Mouse (Mus musculus) hindbrain, embryonic 11.5 days (tissue): ENCODE data around the gene Hist1h4c. TPM values are rescaled to one million over a fixed set of nuclear protein-coding genes. Genes with fewer than 3 reads are reported as not detected.

Experiments used
- ATAC-seq: fragments of 200-750 bp; cut with Nextera tagmentation; 2 replicates; pipeline ENCODE4 v1.8.0; 2017; ENCODE audit warnings: mild to moderate bottlenecking, moderate TSS enrichment, moderate library complexity; ENCODE audit not compliant: low FRiP score
- DNase-seq: peaks from one replicate; pipeline ENCODE4 v3.0.0-alpha.2; 2015; ENCODE audit warnings: low spot score
- H3K27ac ChIP-seq: fragments of 300-500 bp; sonication (generic); 2 replicates; pipeline ENCODE4 v1.5.1; 2014; ENCODE audit warnings: mild to moderate bottlenecking, low read depth, low read length
- H3K27me3 ChIP-seq: fragments of 300-500 bp; sonication (generic); 2 replicates; pipeline ENCODE4 v1.6.1; 2014; ENCODE audit warnings: mild to moderate bottlenecking, low read length, moderate library complexity, mixed read lengths; ENCODE audit not compliant: control insufficient read depth, insufficient read depth
- H3K36me3 ChIP-seq: fragments of 300-500 bp; sonication (generic); 2 replicates; pipeline ENCODE4 v1.6.1; 2014; ENCODE audit warnings: mild to moderate bottlenecking, low read length, moderate library complexity, mixed read lengths; ENCODE audit not compliant: control insufficient read depth, insufficient read depth
- H3K4me1 ChIP-seq: fragments of 300-500 bp; sonication (generic); replicated peaks from 2 replicates; pipeline ENCODE4 v1.6.1; 2014; ENCODE audit warnings: low read length, mixed read lengths; ENCODE audit not compliant: control insufficient read depth, insufficient read depth
- H3K4me2 ChIP-seq: fragments of 300-500 bp; sonication (generic); replicated peaks from 2 replicates; pipeline ENCODE4 v1.6.1; 2014; ENCODE audit warnings: mild to moderate bottlenecking, low read depth, low read length
- H3K4me3 ChIP-seq: fragments of 300-500 bp; sonication (generic); 2 replicates; pipeline ENCODE4 v1.5.1; 2014; ENCODE audit warnings: low read depth, low read length
- H3K9ac ChIP-seq: fragments of 300-500 bp; sonication (generic); 2 replicates; pipeline ENCODE4 v1.6.1; 2014; ENCODE audit warnings: low read depth, low read length
- H3K9me3 ChIP-seq: fragments of 300-500 bp; sonication (generic); 2 replicates; pipeline ENCODE4 v1.6.1; 2016; ENCODE audit warnings: low read length; ENCODE audit not compliant: control insufficient read depth
- WGBS: fragments of 180-500 bp; shearing (Covaris S2); extraction: QIAGEN DNeasy Blood & Tissue Kit; methylation state at CpG from one replicate; pipeline ENCODE4 v1.1.7; 2014; 5-methylcytosine and 5-hydroxymethylcytosine counted together
- polyA plus RNA-seq: library from polyadenylated mRNA; unstranded; fragments of >200 nt; fragmentation: Nextera tagmentation; extraction: Ambion mirVana; gene quantifications from 2 replicates; pipeline ENCODE4 v1.2.1, GENCODE M21; 2014

Gene Hist1h4c
- polyA plus RNA-seq, 1 experiment from 2014 or later: 4.9 TPM

- no peak for DNase-seq
- Histone ChIP-seq H3K9ac (no peak overlapping the region), H3K4me3 (no peak overlapping the region), H3K4me1 (no peaks in the 10 kb centered on the region), H3K4me2 (no peak overlapping the region), H3K27ac (no peak overlapping the region), H3K27me3 (no peaks in the 10 kb centered on the region), H3K9me3 (no peaks in the 10 kb centered on the region), H3K36me3 (no peaks in the 10 kb centered on the region)
- ATAC-seq: no peak
- 96% methylated on average over 9 of the region's 9 CpGs for WGBS
Observed at GRCm38 (mm10) chr13:23694956-23695355, 3.3 kb downstream of the Hist1h4c start.

- Histone ChIP-seq H3K9me3 (no peaks in the 10 kb centered on the region), H3K9ac (no peak overlapping the region), H3K27me3 (no peaks in the 10 kb centered on the region), H3K4me3 (no peak overlapping the region), H3K4me1 (no peaks in the 10 kb centered on the region), H3K36me3 (no peaks in the 10 kb centered on the region), H3K27ac (no peak overlapping the region), H3K4me2 (no peak overlapping the region)
- 88% methylated on average over 6 of the region's 6 CpGs for WGBS
- DNase-seq (no peak), ATAC-seq (no peak)
Observed at GRCm38 (mm10) chr13:23693856-23694440, 4.3 kb downstream of the Hist1h4c start.

- Histone ChIP-seq H3K4me1 (no peaks in the 10 kb centered on the region), H3K4me3 (no peak overlapping the region), H3K27ac (no peak overlapping the region), H3K9ac (no peak overlapping the region), H3K4me2 (no peak overlapping the region), H3K9me3 (no peaks in the 10 kb centered on the region), H3K27me3 (no peaks in the 10 kb centered on the region), H3K36me3 (no peaks in the 10 kb centered on the region)
- WGBS: 85% methylated on average over 2 of the region's 2 CpGs
- DNase-seq (no peak), ATAC-seq (no peak)
Observed at GRCm38 (mm10) chr13:23689459-23689858, 8.8 kb downstream of the Hist1h4c start.

- ATAC-seq (no peak), DNase-seq (no peak)
- H3K27ac ChIP-seq: no peak overlapping the region
- H3K9ac ChIP-seq: no peak overlapping the region
- no peaks in the 10 kb centered on the region for H3K36me3 ChIP-seq
- H3K4me2 ChIP-seq: no peak overlapping the region
- no peaks in the 10 kb centered on the region for H3K27me3 ChIP-seq
- H3K4me1 ChIP-seq: no peaks in the 10 kb centered on the region
- WGBS: 97% methylated on average over 2 of the region's 2 CpGs
- H3K4me3 ChIP-seq: no peak overlapping the region
- H3K9me3 ChIP-seq: no peaks in the 10 kb centered on the region
Observed at GRCm38 (mm10) chr13:23688956-23689355, 9.3 kb downstream of the Hist1h4c start.

- H3K36me3 ChIP-seq: no peaks in the 10 kb centered on the region
- no peak overlapping the region for H3K4me3 ChIP-seq
- H3K4me1 ChIP-seq: no peaks in the 10 kb centered on the region
- H3K4me2 ChIP-seq: no peak overlapping the region
- H3K27me3 ChIP-seq: no peaks in the 10 kb centered on the region
- no peaks in the 10 kb centered on the region for H3K9me3 ChIP-seq
- no peak overlapping the region for H3K9ac ChIP-seq
- 94% methylated on average over 7 of the region's 7 CpGs for WGBS
- no peak overlapping the region for H3K27ac ChIP-seq
- no peak for DNase-seq
- no peak for ATAC-seq
Observed at GRCm38 (mm10) chr13:23687907-23688306, 10.3 kb downstream of the Hist1h4c start.

GRCm38 (mm10) chr13:23687181-23687580, 11.1 kb downstream of the Hist1h4c start:
- H3K36me3 ChIP-seq: no peaks in the 10 kb centered on the region
- no peaks in the 10 kb centered on the region for H3K27me3 ChIP-seq
- no peak for ATAC-seq
- no peak overlapping the region for H3K9ac ChIP-seq
- DNase-seq: no peak
- H3K4me2 ChIP-seq: no peak overlapping the region
- no peak overlapping the region for H3K27ac ChIP-seq
- 90% methylated on average over 4 of the region's 4 CpGs for WGBS
- H3K4me1 ChIP-seq: peaks cover 2% of the 10 kb centered on the region; the same call in 1 of the 2 replicates
- no peaks in the 10 kb centered on the region for H3K9me3 ChIP-seq
- no peak overlapping the region for H3K4me3 ChIP-seq

- peak overlapping the region; percentile 95 for H3K27ac ChIP-seq
- H3K27me3 ChIP-seq: no peaks in the 10 kb centered on the region
- H3K9me3 ChIP-seq: no peaks in the 10 kb centered on the region
- WGBS: 70% methylated on average over 4 of the region's 4 CpGs
- ATAC-seq (no peak), DNase-seq (no peak)
- H3K4me2 ChIP-seq: peak overlapping the region; percentile 76
- H3K36me3 ChIP-seq: no peaks in the 10 kb centered on the region
- H3K9ac ChIP-seq: peak overlapping the region; percentile 66; the same call in 1 of the 2 replicates
- H3K4me1 ChIP-seq: peaks cover 2% of the 10 kb centered on the region; the same call in 1 of the 2 replicates
- peak overlapping the region; percentile 43 for H3K4me3 ChIP-seq
Observed at GRCm38 (mm10) chr13:23685966-23686365, 12.3 kb downstream of the Hist1h4c start.

- no peaks in the 10 kb centered on the region for H3K9me3 ChIP-seq
- H3K4me1 ChIP-seq: peaks cover 2% of the 10 kb centered on the region; the same call in 1 of the 2 replicates
- H3K4me3 ChIP-seq: peak overlapping the region; percentile 43
- ATAC-seq (no peak), DNase-seq (peak; percentile 56)
- H3K36me3 ChIP-seq: no peaks in the 10 kb centered on the region
- H3K27ac ChIP-seq: peak overlapping the region; percentile 95
- H3K4me2 ChIP-seq: peak overlapping the region; percentile 76
- 18% methylated on average over 15 of the region's 15 CpGs for WGBS
- no peaks in the 10 kb centered on the region for H3K27me3 ChIP-seq
- peak overlapping the region; percentile 66 for H3K9ac ChIP-seq
Observed at GRCm38 (mm10) chr13:23685121-23685861, 13.0 kb downstream of the Hist1h4c start.
